Mouse (Mus musculus) neutrophil, adult 5-6 weeks (primary cell): ENCODE data around the gene Rab3ip. TPM values are rescaled to one million over a fixed set of nuclear protein-coding genes. Genes with fewer than 3 reads are reported as not detected.
A peak's percentile ranks its signal among the peaks of the same experiment; 100 is the strongest.

Source experiments
- ATAC-seq: fragments of 151-379, 151-347 bp; 2 replicates; pipeline ENCODE4 v1.8.0; 2017; ENCODE audit warnings: mild to moderate bottlenecking, moderate TSS enrichment; ENCODE audit not compliant: insufficient number of reproducible peaks, poor library complexity, low FRiP score, severe bottlenecking; ENCODE audit errors: extremely low read depth
- total RNA-seq: library from RNA; stranded (forward); fragments of 200-1000 nt; gene quantifications from 2 replicates; pipeline ENCODE4 v1.2.3, GENCODE M21; 2017

Gene Rab3ip
- total RNA-seq, 1 experiment from 2014 or later = 51.2 TPM

DNA sequence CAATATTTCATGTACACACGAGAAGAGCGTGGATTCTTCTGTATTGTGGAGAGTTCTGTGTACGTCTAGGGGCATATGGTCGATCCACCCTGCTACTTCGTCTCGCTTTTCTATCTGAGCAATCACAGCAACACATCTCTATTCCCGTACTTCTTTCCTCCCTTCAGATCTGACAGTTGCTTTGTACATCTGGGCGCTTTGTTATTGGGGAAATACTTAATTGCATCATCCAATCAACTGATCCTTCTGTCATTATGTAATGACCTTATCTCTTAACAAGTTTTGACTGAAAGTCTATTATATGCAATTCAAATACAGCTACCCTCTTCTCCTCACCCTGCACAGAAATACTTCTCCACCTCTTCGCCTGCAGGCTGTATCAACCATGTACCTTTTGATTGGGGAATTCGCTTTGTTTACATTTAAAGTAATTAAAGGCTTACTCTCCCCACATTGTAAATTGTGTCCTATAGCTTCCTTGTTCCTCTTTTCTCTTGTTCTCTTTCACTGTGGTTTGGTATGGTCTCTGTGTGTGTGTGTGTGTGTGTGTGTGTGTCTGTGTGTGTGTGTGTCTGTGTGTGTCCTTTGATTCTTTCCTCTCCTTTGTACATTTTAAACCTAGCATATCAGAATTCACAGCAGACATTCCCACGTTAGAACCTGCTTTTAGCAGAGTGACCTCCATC, 24.0 kb downstream of the Rab3ip start:
- ATAC-seq = no peak

DNA sequence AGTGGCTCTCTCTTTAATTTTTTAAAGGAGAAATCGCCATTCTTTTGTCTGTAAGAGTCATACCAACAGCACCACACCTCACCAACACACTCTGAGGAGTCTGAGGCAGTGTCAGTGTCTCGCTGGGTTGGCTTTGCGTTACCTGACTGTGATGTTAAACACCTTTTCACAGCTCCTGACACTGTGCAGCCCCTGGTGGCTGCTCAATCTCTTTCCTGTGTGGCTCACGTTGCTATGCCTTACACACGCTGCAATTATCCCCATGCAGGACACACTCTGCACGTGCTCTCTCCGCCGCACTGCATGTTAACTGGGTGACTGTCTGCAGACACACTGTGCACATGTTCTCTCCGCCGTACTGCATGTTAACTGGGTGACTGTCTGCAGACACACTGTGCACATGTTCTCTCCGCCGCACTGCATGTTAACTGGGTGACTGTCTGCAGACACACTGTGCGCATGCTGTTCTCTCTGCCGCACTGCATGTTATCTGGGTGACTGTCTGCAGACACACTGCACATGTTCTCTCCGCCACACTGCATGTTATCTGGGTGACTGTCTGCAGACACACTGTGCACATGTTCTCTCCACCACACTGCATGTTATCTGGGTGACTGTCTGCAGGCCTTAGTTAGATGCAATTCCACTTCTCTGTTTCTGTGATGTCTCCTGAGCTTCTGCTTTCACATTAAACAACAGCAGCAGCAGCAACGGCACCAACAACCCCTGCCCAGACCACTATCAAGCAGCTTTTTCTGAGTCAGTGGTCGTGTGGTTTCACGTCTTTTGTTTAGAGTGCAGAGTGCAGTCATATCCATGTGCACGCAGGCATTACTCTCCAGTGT, 26.7 kb downstream of the Rab3ip start:
- no peak for ATAC-seq

DNA sequence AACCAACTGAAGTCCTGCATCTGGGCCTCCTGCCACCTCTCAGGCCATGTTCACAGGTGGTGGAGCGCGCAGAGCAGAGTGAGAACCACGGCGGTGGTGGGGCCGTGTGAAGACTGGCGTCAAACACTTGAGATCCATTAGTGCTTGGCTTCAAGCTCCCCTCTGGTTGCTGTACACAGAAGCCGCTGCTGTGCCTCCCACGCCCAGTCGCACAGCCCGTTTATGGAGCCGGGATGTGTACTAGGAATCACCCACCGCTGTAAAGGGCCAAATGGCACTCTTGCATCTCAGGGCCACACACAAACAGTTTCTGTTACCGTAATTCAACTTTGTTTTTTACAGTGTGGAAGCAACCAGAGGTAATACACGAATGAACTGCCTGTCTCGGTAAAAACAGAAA, 28.4 kb downstream of the Rab3ip start:
- ATAC-seq = no peak

DNA sequence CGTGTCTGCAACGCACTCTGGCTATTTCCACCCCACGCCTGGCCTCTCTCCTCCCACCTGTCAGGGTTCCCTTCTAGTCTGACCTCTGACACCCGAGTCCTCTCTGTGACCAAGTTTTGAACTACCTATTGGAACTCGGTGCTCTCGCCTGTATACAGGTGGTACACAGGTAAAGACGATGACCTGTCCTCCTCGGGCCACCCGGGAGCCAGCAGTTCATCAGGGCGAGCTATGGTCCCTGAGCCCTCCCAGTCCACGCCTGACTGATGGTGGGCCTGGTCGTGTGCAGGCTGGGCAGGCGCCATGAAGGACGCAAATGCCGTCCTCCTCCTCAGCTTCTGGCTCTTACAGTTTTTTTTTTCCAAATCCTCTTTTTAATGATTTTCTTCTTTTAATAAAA, 29.2 kb downstream of the Rab3ip start:
- ATAC-seq = no peak

DNA sequence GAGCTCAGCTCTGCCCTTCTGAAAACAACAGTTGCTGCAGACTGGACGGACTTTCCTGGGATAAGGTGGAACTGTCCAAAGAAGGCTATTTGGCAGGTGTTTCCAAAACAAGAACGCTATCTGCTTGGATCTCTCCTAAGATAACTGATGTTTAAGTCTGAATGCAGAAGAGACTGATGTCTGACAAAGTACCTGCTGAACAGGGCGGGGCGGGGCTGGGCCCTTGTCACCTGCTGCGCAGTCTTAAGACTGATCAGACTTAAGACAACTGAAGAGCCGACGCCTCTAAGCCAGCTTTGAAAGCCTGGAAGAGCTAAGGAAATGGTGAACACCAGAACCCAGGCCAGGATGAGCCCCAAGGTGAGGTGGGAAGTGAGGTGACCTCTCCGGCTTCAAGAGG, 29.9 kb downstream of the Rab3ip start:
- ATAC-seq = no peak

DNA sequence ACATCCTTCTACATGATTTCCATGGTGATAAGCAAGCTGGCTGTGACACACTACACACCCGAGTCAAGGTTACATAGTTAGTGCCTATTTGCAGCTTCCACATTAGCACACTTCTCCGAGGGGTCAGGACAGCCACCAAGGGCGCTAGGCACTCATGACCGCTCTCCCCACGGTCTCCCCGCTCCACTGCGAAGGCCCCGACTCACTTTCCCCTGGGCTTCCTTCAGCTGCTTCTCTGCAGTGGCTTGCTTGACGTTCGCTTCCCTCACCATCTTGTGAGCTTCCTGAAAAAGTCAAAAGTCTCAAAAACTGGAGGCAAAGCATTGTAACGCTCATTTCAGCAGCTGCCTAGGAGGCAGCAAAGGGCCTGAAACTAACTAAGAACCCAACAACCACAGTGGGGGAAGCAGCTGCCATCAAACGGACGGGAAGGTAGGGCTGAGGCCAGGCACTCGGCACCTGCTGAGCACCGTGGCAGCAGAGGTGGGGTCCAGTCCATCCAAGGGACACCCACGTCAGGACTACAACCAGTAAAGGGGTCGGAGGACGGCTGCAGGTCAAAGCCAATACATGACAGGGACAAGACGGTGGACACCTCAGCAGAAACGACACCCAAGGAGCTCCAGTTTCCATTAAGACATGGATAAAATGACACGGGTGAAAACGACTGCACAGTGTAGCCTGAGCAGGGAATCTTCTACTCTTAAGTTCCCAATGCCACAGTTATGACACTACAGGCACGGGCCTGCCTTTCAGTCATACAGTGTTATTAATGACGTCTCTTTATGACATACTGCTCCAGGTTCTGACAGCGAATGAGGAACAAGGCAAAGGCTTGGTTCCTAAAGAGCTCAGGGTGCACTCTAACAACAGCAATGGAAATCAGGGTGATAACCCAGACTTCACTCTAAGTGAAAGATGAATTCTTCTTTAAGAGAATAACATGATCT, 30.9 kb downstream of the Rab3ip start:
- ATAC-seq = no peak

DNA sequence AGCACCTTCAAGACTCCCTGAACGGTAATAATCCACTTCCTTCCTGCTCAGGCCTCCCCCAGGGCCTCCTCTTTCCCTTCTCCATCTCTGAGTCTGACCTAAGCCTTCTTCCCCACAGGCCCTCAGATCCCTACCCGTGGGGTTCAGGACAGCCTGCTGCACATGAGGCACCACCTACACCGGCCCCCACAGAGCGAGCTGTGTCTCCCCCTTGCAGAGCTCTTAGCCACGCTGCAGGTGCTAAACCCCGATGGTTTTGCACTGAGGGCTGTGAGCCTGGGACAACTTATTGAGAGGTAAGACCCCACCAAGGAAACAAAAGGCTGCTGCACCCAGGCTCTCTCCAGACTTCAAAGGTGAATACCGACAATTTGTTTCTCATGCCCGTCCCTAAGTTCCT, 34.0 kb downstream of the Rab3ip start:
- ATAC-seq = no peak

DNA sequence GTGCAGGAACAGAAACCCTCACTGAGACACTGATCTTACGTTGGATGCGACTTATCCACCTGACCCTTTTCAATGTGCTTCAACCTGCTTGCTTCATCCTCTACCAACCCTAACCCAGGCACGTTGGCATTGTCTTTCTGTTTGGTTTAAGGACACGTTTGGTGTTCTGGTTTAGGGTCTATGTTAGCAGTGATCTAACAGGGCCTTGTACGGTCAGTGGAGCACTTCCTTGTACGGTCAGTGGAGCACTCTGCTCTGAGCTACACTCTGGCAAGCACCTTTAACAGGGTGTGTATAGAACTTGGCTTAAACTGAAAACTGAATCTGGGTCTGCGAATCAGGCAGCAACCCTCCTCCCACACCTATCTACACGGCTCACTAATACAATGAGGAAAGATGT, 35.3 kb downstream of the Rab3ip start:
- no peak for ATAC-seq

DNA sequence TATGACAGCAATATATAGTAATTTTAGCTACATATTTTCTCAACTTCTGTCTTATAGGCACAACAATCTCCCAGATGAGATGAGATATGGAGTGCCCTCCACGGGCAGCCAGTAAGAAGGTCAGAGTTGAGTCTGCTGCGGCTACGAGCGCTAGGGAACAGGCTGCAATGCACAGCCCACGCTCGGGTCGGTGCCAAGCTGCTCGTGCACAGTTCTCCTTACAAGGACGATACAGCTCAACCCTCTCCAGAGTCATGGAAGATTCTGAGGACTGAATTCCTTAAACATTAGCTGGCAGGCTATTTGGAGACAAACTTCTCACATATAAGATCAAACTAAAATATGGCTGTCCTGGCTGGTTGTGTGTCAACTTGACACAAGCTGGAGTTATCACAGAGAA, 36.0 kb downstream of the Rab3ip start:
- ATAC-seq = no peak

DNA sequence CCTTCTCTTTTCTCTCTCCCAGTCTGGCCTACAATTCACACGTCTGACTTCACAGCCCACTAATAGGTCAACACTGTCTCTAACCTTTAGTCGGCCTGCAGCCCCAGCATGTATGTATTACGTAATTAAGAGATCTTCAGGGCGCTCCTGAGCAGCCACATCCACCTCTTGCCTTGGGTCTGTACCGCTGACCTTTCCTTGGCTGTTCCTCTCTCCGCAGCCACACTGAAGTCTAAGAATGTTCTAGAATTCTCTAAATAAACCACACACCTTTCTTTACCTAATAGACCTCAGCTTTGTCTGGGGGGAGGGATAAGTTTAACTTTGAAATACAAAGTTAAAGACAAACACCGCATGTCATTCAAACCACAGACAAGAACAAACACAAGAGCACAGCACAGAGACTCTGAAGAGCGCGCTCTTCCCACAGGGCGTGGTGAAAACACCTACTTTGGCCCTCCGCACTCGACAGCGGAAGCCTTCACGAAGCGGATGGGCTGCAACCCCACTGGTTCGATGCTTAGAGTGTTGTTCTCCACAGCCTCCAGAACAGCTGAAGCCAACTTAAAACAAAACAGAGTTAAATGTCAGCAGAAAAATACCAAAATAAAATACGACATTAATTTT, 36.8 kb downstream of the Rab3ip start:
- peak; percentile 51 for ATAC-seq

DNA sequence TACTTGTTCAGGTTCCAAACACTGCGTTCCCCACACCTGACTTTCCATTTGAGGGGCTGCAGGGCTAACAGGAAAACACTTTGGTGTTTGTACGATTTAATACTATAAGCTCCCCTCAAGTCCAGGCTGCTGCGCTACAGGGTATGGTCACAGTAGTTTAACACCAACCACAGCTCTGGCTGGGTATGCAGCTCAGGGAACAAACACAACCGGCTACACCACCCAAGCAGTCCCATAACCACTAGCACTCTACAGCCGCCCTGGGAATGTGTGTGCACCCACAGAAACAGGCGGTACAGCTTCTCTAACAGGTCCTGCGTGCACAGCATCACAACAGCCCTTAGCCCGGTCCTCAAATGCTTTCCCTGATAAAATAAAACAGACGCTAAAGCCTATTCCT, 37.7 kb downstream of the Rab3ip start:
- no peak for ATAC-seq

DNA sequence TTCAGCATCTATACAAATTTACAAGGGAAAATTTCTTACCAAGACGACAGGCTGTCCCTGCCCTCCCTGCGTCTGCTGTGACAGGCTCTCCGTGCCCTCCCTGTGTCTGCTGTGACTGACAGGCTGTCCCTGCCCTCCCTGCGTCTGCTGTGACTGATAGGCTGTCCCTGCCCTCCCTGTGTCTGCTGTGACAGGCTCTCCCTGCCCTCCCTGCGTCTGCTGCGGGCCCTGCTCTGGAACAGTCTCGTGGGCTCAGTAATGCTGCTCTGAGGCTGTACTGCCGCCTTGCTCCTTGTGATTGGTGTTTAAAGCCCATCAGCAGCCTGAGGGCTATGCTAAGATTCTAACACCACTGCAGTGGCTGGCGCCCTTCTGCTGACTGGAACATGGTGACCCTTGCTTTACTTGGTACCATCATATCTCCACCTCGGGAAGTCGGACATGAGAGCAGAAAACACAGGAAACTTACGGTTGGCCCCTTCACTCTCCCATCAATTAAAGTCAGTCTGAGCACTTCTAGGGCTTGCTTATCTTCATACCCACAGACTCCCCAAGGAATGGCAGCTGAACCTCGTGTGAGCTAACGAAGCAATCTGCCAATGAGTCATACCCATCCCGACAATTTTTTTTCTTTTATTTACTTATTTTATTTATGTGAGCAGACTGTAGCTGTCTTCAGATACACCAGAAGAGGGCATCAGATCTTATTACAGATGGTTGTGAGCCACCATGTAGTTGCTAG, 41.5 kb downstream of the Rab3ip start:
- ATAC-seq = no peak

DNA sequence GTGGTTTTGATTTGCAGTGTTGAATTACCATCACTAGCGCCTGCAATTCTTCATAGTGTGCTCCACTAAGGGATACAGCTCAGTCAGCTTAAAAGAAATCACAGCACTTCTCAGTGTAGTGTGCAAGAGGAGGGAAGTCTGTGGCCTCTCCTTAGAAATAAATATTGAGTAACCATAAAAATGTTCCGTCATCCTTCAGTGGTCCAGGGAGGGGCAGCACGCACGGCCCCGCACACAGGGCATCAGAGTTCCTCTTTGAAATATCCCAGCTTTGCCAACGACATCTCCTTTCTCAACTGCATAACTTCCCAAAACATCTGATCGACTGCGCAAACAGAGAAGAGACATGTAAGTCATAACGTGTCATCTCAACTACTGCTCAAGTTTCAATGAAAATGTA, 43.8 kb downstream of the Rab3ip start:
- no peak for ATAC-seq

DNA sequence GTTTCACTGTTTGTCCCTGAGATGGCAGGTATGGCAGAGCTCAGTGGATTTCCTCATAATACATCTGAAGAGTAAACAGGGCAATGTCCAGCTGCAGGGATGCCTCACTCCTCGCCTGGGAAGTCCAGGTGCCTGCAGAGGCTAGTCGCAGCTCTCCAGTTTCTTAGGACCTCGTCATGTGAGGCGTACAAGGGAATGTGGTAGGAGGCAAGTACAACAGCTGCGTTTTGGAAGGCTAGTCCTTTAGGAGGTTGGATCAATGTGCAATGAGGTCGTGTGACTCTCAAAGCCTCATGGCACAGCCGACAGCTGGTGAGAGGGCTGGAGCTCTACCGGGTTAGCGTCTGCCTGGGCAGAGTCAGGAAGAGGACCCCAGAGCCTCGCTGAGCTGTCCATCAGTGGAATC, 46.1 kb downstream of the Rab3ip start:
- ATAC-seq = no peak

DNA sequence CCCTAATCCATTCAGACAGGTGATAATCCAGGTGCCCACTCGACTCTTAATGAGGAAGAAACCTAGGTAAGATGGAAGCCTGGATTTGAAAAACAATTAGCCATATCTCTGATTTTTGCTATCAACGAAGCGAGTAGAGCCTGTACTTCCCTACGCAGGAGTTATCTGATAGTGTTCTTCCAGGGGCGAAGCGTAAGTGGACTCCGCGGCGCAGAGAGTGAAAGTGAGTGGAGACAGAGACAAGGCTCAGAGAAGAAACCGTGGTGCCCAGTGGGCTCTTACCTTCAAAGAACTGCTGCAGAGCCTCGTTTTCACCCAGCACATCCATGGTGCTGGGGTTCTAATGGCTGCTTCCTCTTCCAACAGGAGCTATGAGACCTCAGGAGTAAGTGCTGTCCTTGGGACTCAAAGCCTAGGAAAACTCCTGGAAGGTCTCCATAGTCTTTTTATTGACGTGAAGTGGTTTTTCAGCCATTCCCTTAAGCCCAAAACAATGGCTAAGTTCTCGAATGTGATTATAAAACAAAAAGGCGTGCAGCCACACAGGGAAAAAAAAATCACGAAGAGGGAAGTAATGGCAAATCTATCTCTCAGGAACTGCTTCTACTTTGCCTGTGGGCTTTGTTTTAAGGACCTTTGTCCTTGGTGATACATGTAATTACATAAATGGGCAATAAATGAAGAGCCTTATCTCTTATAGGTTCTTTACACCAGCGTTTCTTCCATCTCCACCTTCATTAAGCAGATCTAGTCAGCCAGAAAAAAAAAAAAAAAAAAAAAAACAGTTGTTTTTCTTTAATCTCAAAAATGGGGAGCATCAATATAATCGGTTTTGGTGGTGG, 54.0 kb downstream of the Rab3ip start, which contains the start of gene Myrfl:
Gene Myrfl, minus strand, starts transcription at position 584 of the 842 bp plus-strand sequence.
- no peak for ATAC-seq

DNA sequence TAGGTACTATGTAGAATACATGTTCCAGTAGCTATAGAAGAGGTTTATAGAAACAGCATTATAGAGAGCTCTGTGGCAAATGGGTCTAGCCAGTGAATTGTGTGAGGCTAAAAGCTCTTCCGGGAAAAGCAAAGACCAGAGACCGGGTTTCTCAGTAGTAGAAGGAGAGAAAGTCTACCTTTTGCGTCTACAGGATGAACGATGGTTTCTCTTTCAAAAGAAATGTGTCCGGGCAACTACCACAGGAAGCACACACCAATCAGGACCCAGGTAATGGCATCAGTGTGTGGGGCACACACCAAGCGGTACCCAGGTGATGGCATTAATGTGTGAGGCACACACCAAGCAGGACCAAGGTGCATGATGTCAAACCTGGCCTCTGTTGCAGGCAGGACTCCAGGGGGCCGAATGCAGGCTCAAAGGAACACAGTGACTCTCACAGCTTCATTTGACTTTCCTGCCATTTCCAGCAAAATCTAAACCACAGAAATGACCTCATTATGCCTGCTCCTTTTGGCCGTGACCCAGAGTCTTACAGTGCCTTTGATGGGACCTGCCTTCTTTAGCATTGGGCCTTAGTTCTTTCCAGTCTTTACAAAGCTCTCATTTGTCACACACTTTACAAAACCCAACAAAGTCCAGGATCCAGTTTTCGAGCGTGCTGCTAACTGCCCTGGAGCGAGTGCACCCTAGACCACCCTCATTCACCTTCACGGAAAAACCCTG, 55.3 kb downstream of the Rab3ip start:
- ATAC-seq = no peak

DNA sequence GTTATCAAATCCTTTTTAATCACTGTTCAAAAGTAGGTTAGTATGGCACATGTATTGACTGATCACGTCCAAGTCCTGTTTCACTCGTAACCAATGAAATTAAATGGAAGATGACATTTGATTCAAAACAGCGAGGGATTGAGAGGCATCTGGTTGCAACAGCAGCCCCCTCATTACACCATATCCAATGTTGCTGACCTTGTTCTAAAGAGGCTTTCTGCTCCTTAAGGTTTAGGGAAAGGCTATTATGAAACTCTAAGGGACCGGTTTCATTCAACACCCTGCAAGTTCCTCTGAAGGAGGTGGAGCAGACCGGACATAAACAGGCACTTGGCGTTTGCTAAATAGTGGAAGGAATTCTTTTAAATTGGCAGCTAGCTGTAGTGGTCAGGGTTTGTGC, 56.0 kb downstream of the Rab3ip start:
- ATAC-seq = no peak
